Mouse (Mus musculus) heart, adult 2 months (tissue): ENCODE measurements around the gene Btnl4.

ENCODE experiments used
- CTCF ChIP-seq: fragments of 200-600 bp; IDR thresholded peaks from 2 replicates; pipeline ENCODE4 v1.8.1; 2022; ENCODE audit warnings: antibody characterized with exemption, mild to moderate bottlenecking, moderate library complexity
- POLR2A ChIP-seq: fragments of 200-500 bp; IDR thresholded peaks from 2 replicates; pipeline ENCODE4 v1.6.1; 2011; ENCODE audit warnings: mild to moderate bottlenecking, low read depth, low read length, control low read depth; ENCODE audit not compliant: insufficient read depth

DNA sequence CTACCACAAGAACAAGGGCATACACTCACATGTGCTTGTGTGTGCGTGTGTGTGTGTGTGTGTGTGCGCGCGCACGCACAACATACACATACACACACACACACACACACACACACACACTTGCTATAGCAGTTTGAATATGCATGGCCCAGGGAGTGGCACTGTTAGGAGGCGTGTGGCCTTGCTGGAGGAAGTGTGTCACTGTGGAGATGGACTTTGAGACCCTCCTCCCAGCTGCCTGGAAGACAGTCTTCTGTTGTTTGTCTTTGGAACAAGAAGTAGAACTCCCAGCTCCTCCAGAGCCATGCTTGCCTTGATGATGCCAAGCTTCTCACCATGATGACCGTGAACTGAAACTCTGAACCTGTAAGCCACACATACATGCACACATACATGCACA lies 35.1 kb downstream of the Btnl4 start:
- TF ChIP-seq CTCF, result no peak
- no peak for TF ChIP-seq POLR2A
